Comparison of ENCODE assay signal across 7 mouse cellular contexts in the genomic region with DNA sequence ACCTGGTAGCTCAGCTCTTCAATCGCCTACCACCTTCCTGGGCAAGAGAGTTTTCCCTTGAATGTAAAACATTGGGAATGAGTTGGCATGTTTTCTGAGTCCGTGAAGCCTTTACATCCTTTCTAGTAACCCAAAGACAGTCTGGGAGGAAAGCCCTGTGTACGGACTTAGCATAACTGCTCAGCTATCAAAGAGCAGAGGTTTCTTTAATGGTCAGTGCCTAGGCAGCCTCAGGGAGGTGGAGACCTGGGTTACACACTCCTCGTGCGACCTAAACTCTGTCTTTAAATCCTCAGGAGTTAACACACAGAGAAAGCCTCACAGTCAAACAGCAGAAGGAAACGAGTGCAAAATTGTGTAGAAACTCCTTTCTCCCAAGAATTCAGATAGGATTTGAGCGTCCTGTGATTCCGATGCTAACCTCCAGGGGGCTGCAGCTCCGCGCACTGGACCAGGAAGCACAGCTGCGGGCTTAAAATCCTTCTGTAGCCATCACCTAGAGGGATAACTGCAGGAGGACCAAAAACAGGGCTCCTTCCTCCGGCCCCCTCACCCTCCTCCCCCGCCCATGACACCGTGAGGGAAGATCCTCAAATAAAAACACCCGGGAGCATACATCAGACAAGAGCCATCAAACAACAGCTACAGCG. TPM values are rescaled to one million over a fixed set of nuclear protein-coding genes. Genes with fewer than 3 reads are reported as not detected.
DNase-seq lines count a peak whose midpoint lies in the region; ATAC-seq lines count a peak whose summit lies in the region.

No protein-coding gene starts in this region.

- peak; percentile 54 for DNase-seq in adipocyte (ENCODE audit: low spot score)
- DNase-seq in cerebellum, adult 9-11 months, result peak; percentile 8
- DNase-seq in frontal cortex, postnatal 10 days (ENCODE audit: low spot score in 2 of 2), result peak; percentile 11 to 57
- DNase-seq in induced T-regulatory cell, adult 2 months (ENCODE audit: low read depth), result peak; percentile 29
- peak; percentile 20 to 46 for DNase-seq in left cerebral cortex, adult 8-10 months (ENCODE audit: low spot score in 2 of 2)

- no peaks in the 10 kb centered on the region for H3K36me3 ChIP-seq in midbrain, embryonic 12.5 days
- H3K36me3 ChIP-seq in stomach, embryonic 14.5 days (ENCODE audit: control insufficient read depth, insufficient read depth, low read length), result no peaks in the 10 kb centered on the region

- no peak overlapping the region for H3K27ac ChIP-seq in midbrain, embryonic 12.5 days (replicated peaks)
- H3K27ac ChIP-seq in stomach, embryonic 14.5 days (ENCODE audit: low read length), result no peak overlapping the region

- H3K4me3 ChIP-seq in midbrain, embryonic 12.5 days, result 0 out of 2 replicates have a peak overlapping the region, but pooled peaks have one; percentile 10
- no peak overlapping the region for H3K4me3 ChIP-seq in stomach, embryonic 14.5 days (ENCODE audit: low read depth, low read length)

- no peak overlapping the region for H3K9ac ChIP-seq in midbrain, embryonic 12.5 days (replicated peaks)
- no peak overlapping the region for H3K9ac ChIP-seq in stomach, embryonic 14.5 days (replicated peaks; ENCODE audit: low read depth, low read length)

- H3K27me3 ChIP-seq in midbrain, embryonic 12.5 days, result no peaks in the 10 kb centered on the region
- H3K27me3 ChIP-seq in stomach, embryonic 14.5 days (ENCODE audit: control insufficient read depth, insufficient read depth, low read length), result no peaks in the 10 kb centered on the region

- no peak for ATAC-seq in midbrain, embryonic 12.5 days (ENCODE audit: low FRiP score, low read depth)
- no peak; the same call in 1 of the 2 replicates for ATAC-seq in stomach, embryonic 14.5 days (ENCODE audit: insufficient number of reproducible peaks, insufficient read depth, low FRiP score, low read depth)

- H3K4me1 ChIP-seq in midbrain, embryonic 12.5 days, result peaks cover 2% of the 10 kb centered on the region; the same call in 1 of the 2 replicates
- no peaks in the 10 kb centered on the region for H3K4me1 ChIP-seq in stomach, embryonic 14.5 days (ENCODE audit: control insufficient read depth, insufficient read depth, low read length)

- no peaks in the 10 kb centered on the region for H3K9me3 ChIP-seq in midbrain, embryonic 12.5 days
- no peaks in the 10 kb centered on the region for H3K9me3 ChIP-seq in stomach, embryonic 14.5 days (ENCODE audit: control insufficient read depth, low read depth, low read length)

- peak overlapping the region; percentile 38; the same call in 1 of the 2 replicates for H3K4me2 ChIP-seq in midbrain, embryonic 12.5 days (replicated peaks)
- H3K4me2 ChIP-seq in stomach, embryonic 14.5 days (replicated peaks; ENCODE audit: low read depth, low read length), result peak overlapping the region; percentile 13

- WGBS in midbrain, embryonic 12.5 days, result 13% methylated on average over 16 of the region's 16 CpGs
- 14% methylated on average over 16 of the region's 16 CpGs for WGBS in stomach, embryonic 14.5 days

RNA-seq across cellular contexts. Expression of a gene that starts 14.0 kb away (rescaled TPM):
- not detected for total RNA-seq in left cerebral cortex, adult 8-10 months (2022)
- not detected in 2 replicates for polyA plus RNA-seq in midbrain, embryonic 12.5 days (2016; fragmentation: Nextera tagmentation; extraction: Ambion mirVana)
- not detected in 2 replicates for polyA plus RNA-seq in stomach, embryonic 14.5 days (2014; fragmentation: Nextera tagmentation; extraction: Ambion mirVana)

RNA-seq across cellular contexts. Expression of a gene that starts 15.2 kb away (rescaled TPM):
- total RNA-seq in left cerebral cortex, adult 8-10 months (2022), result not detected
- polyA plus RNA-seq in midbrain, embryonic 12.5 days (2016; fragmentation: Nextera tagmentation; extraction: Ambion mirVana), result not detected in 2 replicates
- not detected in 2 replicates for polyA plus RNA-seq in stomach, embryonic 14.5 days (2014; fragmentation: Nextera tagmentation; extraction: Ambion mirVana)

RNA-seq across cellular contexts. Expression of a gene that starts 18.6 kb away (rescaled TPM):
- total RNA-seq in left cerebral cortex, adult 8-10 months (2022), result not detected
- polyA plus RNA-seq in midbrain, embryonic 12.5 days (2016; fragmentation: Nextera tagmentation; extraction: Ambion mirVana), result not detected in 2 replicates
- not detected in 2 replicates for polyA plus RNA-seq in stomach, embryonic 14.5 days (2014; fragmentation: Nextera tagmentation; extraction: Ambion mirVana)

RNA-seq across cellular contexts. Expression of a gene that starts 26.2 kb away (rescaled TPM):
- not detected for total RNA-seq in left cerebral cortex, adult 8-10 months (2022)
- polyA plus RNA-seq in midbrain, embryonic 12.5 days (2016; fragmentation: Nextera tagmentation; extraction: Ambion mirVana), result not detected in 2 replicates
- not detected in 2 replicates for polyA plus RNA-seq in stomach, embryonic 14.5 days (2014; fragmentation: Nextera tagmentation; extraction: Ambion mirVana)

RNA-seq across cellular contexts. Expression of a gene that starts 35.8 kb away (rescaled TPM):
- total RNA-seq in left cerebral cortex, adult 8-10 months (2022), result not detected
- polyA plus RNA-seq in midbrain, embryonic 12.5 days (2016; fragmentation: Nextera tagmentation; extraction: Ambion mirVana), result not detected in 2 replicates
- not detected in 2 replicates for polyA plus RNA-seq in stomach, embryonic 14.5 days (2014; fragmentation: Nextera tagmentation; extraction: Ambion mirVana)
